Mouse (Mus musculus): ENCODE measurements around the gene Gsdma2. TPM values are rescaled to one million over a fixed set of nuclear protein-coding genes. Genes with fewer than 3 reads are reported as not detected.
"Not testable (repeated sequence)": the region's sequence is repeated elsewhere in the genome, so short reads cannot be mapped to it uniquely, and the experiment has no call there.

Gsdma2 gene
- polyA plus RNA-seq, 1 experiment from 2014 or later, result 0.17 TPM

GRCm38 (mm10) chr11:98625611-98626410 is 20.7 kb upstream of the Gsdma2 start, which contains the start of the genes Gm12355 and Gsdma3:
Gene Gm12355 (minus strand): TSS chr11:98625661.
Gene Gsdma3 (plus strand): TSS chr11:98626360.
- no peak within 1 kb of the TSS for H3K9ac ChIP-seq
- H3K9me3 ChIP-seq, result no peaks in the 10 kb centered on the region
- H3K4me3 ChIP-seq, result no peak within 1 kb of the TSS
- no peaks in the 10 kb centered on the region for H3K4me1 ChIP-seq (replicated peaks)
- 0 out of 2 replicates have a peak, but pooled peaks cover 3% of the 10 kb centered on the region for H3K27me3 ChIP-seq
- no peak within 1 kb of the TSS for H3K4me2 ChIP-seq
- 92% methylated on average over 10 of the region's 10 CpGs for WGBS
- no peak within 1 kb of the TSS for H3K27ac ChIP-seq
- H3K36me3 ChIP-seq, result no peaks in the 10 kb centered on the region
- no peak for ATAC-seq (ENCODE audit: low FRiP score)

GRCm38 (mm10) chr11:98628706-98629105 is 17.9 kb upstream of the Gsdma2 start:
- no peak overlapping the region for H3K9ac ChIP-seq
- H3K9me3 ChIP-seq, result no peaks in the 10 kb centered on the region
- no peak overlapping the region for H3K27ac ChIP-seq
- ATAC-seq (ENCODE audit: low FRiP score), result no peak
- no peak overlapping the region for H3K4me3 ChIP-seq
- no peaks in the 10 kb centered on the region for H3K36me3 ChIP-seq
- H3K4me2 ChIP-seq, result no peak overlapping the region
- H3K27me3 ChIP-seq, result 0 out of 2 replicates have a peak, but pooled peaks cover 3% of the 10 kb centered on the region
- 88% methylated on average over 3 of the region's 3 CpGs for whole genome bisulfite sequencing
- H3K4me1 ChIP-seq (replicated peaks), result no peaks in the 10 kb centered on the region

- H3K4me1 ChIP-seq (replicated peaks), result no peaks in the 10 kb centered on the region
- WGBS, result 90% methylated on average over 5 of the region's 5 CpGs
Measured at GRCm38 (mm10) chr11:98630646-98631045, 15.9 kb upstream of the Gsdma2 start.

GRCm38 (mm10) chr11:98635312-98635970 is 11.1 kb upstream of the Gsdma2 start:
- not testable (repeated sequence) for H3K36me3 ChIP-seq; H3K27me3 ChIP-seq; H3K4me3 ChIP-seq; H3K4me1 ChIP-seq (replicated peaks); ATAC-seq (ENCODE audit: low FRiP score); H3K27ac ChIP-seq; H3K9me3 ChIP-seq; H3K4me2 ChIP-seq; H3K9ac ChIP-seq
- WGBS, result 39% methylated on average over 10 of the region's 10 CpGs

More at GRCm38 (mm10) chr11:98630646-98631045, 15.9 kb upstream of the Gsdma2 start:
- Histone ChIP-seq H3K9ac (no peak overlapping the region), H3K9me3 (no peaks in the 10 kb centered on the region), H3K27ac (no peak overlapping the region), H3K4me3 (no peak overlapping the region), H3K36me3 (no peaks in the 10 kb centered on the region), H3K27me3 (0 out of 2 replicates have a peak, but pooled peaks cover 3% of the 10 kb centered on the region), H3K4me2 (no peak overlapping the region)
- no peak for ATAC-seq (ENCODE audit: low FRiP score)

- H3K9ac ChIP-seq, result no peak overlapping the region
- no peak for ATAC-seq (ENCODE audit: low FRiP score)
- WGBS, result 88% methylated on average over 1 of the region's 1 CpGs
- H3K9me3 ChIP-seq, result no peaks in the 10 kb centered on the region
- H3K27ac ChIP-seq, result no peak overlapping the region
- H3K4me2 ChIP-seq, result no peak overlapping the region
- H3K27me3 ChIP-seq, result no peaks in the 10 kb centered on the region
- H3K4me1 ChIP-seq (replicated peaks), result no peaks in the 10 kb centered on the region
- no peak overlapping the region for H3K4me3 ChIP-seq
- H3K36me3 ChIP-seq, result no peaks in the 10 kb centered on the region
Measured at GRCm38 (mm10) chr11:98637501-98637900, 9.1 kb upstream of the Gsdma2 start.

GRCm38 (mm10) chr11:98640091-98640490 is 6.5 kb upstream of the Gsdma2 start:
- no peak overlapping the region for H3K27ac ChIP-seq
- no peaks in the 10 kb centered on the region for H3K27me3 ChIP-seq
- no peak for ATAC-seq (ENCODE audit: low FRiP score)
- no peak overlapping the region for H3K4me2 ChIP-seq
- 69% methylated on average over 5 of the region's 5 CpGs for WGBS
- H3K4me1 ChIP-seq (replicated peaks), result no peaks in the 10 kb centered on the region
- no peaks in the 10 kb centered on the region for H3K36me3 ChIP-seq
- H3K4me3 ChIP-seq, result no peak overlapping the region
- no peak overlapping the region for H3K9ac ChIP-seq
- H3K9me3 ChIP-seq, result no peaks in the 10 kb centered on the region

GRCm38 (mm10) chr11:98644757-98645156 is 1.8 kb upstream of the Gsdma2 start:
- 0 out of 2 replicates have a peak, but pooled peaks cover 6% of the 10 kb centered on the region for H3K27me3 ChIP-seq
- H3K4me1 ChIP-seq (replicated peaks), result no peaks in the 10 kb centered on the region
- ATAC-seq (ENCODE audit: low FRiP score), result no peak
- no peak overlapping the region for H3K9ac ChIP-seq
- H3K27ac ChIP-seq, result no peak overlapping the region
- H3K4me2 ChIP-seq, result no peak overlapping the region
- WGBS, result 87% methylated on average over 3 of the region's 3 CpGs
- H3K36me3 ChIP-seq, result no peaks in the 10 kb centered on the region
- H3K9me3 ChIP-seq, result no peaks in the 10 kb centered on the region
- H3K4me3 ChIP-seq, result no peak overlapping the region

GRCm38 (mm10) chr11:98645946-98646345 is 613 bp upstream of the Gsdma2 start:
- no peaks in the 10 kb centered on the region for H3K4me1 ChIP-seq (replicated peaks)
- 82% methylated on average over 2 of the region's 2 CpGs for WGBS

GRCm38 (mm10) chr11:98655076-98655475 is 8.5 kb downstream of the Gsdma2 start:
- H3K27me3 ChIP-seq; H3K27ac ChIP-seq; H3K4me1 ChIP-seq (replicated peaks); H3K4me3 ChIP-seq; ATAC-seq (ENCODE audit: low FRiP score); H3K9ac ChIP-seq; H3K4me2 ChIP-seq; H3K36me3 ChIP-seq; H3K9me3 ChIP-seq: not testable (repeated sequence)
- 16% methylated on average over 7 of the region's 7 CpGs for WGBS

More at GRCm38 (mm10) chr11:98645946-98646345, 613 bp upstream of the Gsdma2 start:
- no peaks in the 10 kb centered on the region for H3K36me3 ChIP-seq
- no peak overlapping the region for H3K4me2 ChIP-seq
- H3K4me3 ChIP-seq, result no peak overlapping the region
- ATAC-seq (ENCODE audit: low FRiP score), result no peak
- H3K27ac ChIP-seq, result no peak overlapping the region
- H3K9me3 ChIP-seq, result no peaks in the 10 kb centered on the region
- H3K9ac ChIP-seq, result no peak overlapping the region
- H3K27me3 ChIP-seq, result 0 out of 2 replicates have a peak, but pooled peaks cover 6% of the 10 kb centered on the region

- Histone ChIP-seq H3K4me1 (replicated peaks) (0 out of 2 replicates have a peak, but pooled peaks cover 6% of the 10 kb centered on the region), H3K9ac (no peak overlapping the region)
- 5% methylated on average over 6 of the region's 6 CpGs for WGBS
Measured at GRCm38 (mm10) chr11:98660517-98660916, 14.0 kb downstream of the Gsdma2 start.

GRCm38 (mm10) chr11:98664091-98664490 is 17.5 kb downstream of the Gsdma2 start, which contains the start of gene Gsdma:
Gene Gsdma (plus strand): TSS chr11:98664351.
- 0 out of 2 replicates have a peak, but pooled peaks cover 6% of the 10 kb centered on the region for H3K4me1 ChIP-seq (replicated peaks)
- H3K27ac ChIP-seq, result no peak within 1 kb of the TSS
- no peak within 1 kb of the TSS for H3K9ac ChIP-seq
- H3K27me3 ChIP-seq, result peaks cover 32% of the 10 kb centered on the region
- H3K9me3 ChIP-seq, result no peaks in the 10 kb centered on the region
- H3K36me3 ChIP-seq, result no peaks in the 10 kb centered on the region
- H3K4me2 ChIP-seq, result no peak within 1 kb of the TSS
- H3K4me3 ChIP-seq, result no peak within 1 kb of the TSS
- WGBS, result 31% methylated on average over 4 of the region's 4 CpGs
- no peak for ATAC-seq (ENCODE audit: low FRiP score)

More at GRCm38 (mm10) chr11:98660517-98660916, 14.0 kb downstream of the Gsdma2 start:
- no peak for ATAC-seq (ENCODE audit: low FRiP score)
- H3K27me3 ChIP-seq, result 0 out of 2 replicates have a peak, but pooled peaks cover 3% of the 10 kb centered on the region
- no peak overlapping the region for H3K4me3 ChIP-seq
- no peaks in the 10 kb centered on the region for H3K9me3 ChIP-seq
- H3K4me2 ChIP-seq, result peak overlapping the region; percentile 25; the same call in 1 of the 2 replicates
- no peak overlapping the region for H3K27ac ChIP-seq
- H3K36me3 ChIP-seq, result no peaks in the 10 kb centered on the region

- Histone ChIP-seq H3K9ac (0 out of 2 replicates have a peak overlapping the region, but pooled peaks have one; percentile 19), H3K4me1 (replicated peaks) (no peaks in the 10 kb centered on the region)
Measured at GRCm38 (mm10) chr11:98668984-98669383, 22.4 kb downstream of the Gsdma2 start.

More at GRCm38 (mm10) chr11:98668984-98669383, 22.4 kb downstream of the Gsdma2 start:
- no peaks in the 10 kb centered on the region for H3K36me3 ChIP-seq
- H3K9me3 ChIP-seq, result no peaks in the 10 kb centered on the region
- H3K4me3 ChIP-seq, result no peak overlapping the region
- 73% methylated on average over 2 of the region's 2 CpGs for WGBS
- no peak overlapping the region for H3K4me2 ChIP-seq
- no peak overlapping the region for H3K27ac ChIP-seq
- no peak for ATAC-seq (ENCODE audit: low FRiP score)
- H3K27me3 ChIP-seq, result peaks cover 51% of the 10 kb centered on the region
